Mouse (Mus musculus) limb, embryonic 15.5 days (tissue): ENCODE data around the gene Rpl11. TPM values are rescaled to one million over a fixed set of nuclear protein-coding genes. Genes with fewer than 3 reads are reported as not detected.

ENCODE experiments used
- ATAC-seq: fragments of 200-750 bp; cut with Nextera tagmentation; 2 replicates; pipeline ENCODE4 v1.8.0; 2017; ENCODE audit warnings: low read depth, moderate TSS enrichment; ENCODE audit not compliant: insufficient number of reproducible peaks, low FRiP score, low TSS enrichment
- H3K27ac ChIP-seq: fragments of 300-500 bp; sonication (generic); 2 replicates; pipeline ENCODE4 v1.5.1; 2015; ENCODE audit warnings: moderate library complexity, mild to moderate bottlenecking, inconsistent platforms
- H3K27me3 ChIP-seq: fragments of 300-500 bp; sonication (generic); 2 replicates; pipeline ENCODE4 v1.6.1; 2015; ENCODE audit warnings: inconsistent platforms
- H3K36me3 ChIP-seq: fragments of 300-500 bp; sonication (generic); 2 replicates; pipeline ENCODE4 v1.6.1; 2015; ENCODE audit warnings: inconsistent platforms
- H3K4me1 ChIP-seq: fragments of 300-500 bp; sonication (generic); 2 replicates; pipeline ENCODE4 v1.6.1; 2015; ENCODE audit warnings: inconsistent platforms
- H3K4me2 ChIP-seq: fragments of 300-500 bp; sonication (generic); 2 replicates; pipeline ENCODE4 v1.6.1; 2015; ENCODE audit warnings: mild to moderate bottlenecking, inconsistent platforms
- H3K4me3 ChIP-seq: fragments of 300-500 bp; sonication (generic); 2 replicates; pipeline ENCODE4 v1.5.1; 2015; ENCODE audit warnings: mild to moderate bottlenecking, inconsistent platforms
- H3K9ac ChIP-seq: fragments of 300-500 bp; sonication (generic); 2 replicates; pipeline ENCODE4 v1.6.1; 2015; ENCODE audit warnings: inconsistent platforms
- H3K9me3 ChIP-seq: fragments of 300-500 bp; sonication (generic); 2 replicates; pipeline ENCODE4 v1.6.1; 2016; ENCODE audit warnings: inconsistent platforms
- WGBS: fragments of 180-500 bp; shearing (Covaris S2); methylation state at CpG from one replicate; pipeline ENCODE4 v1.1.7; 2015; 5-methylcytosine and 5-hydroxymethylcytosine counted together
- polyA plus RNA-seq: library from polyadenylated mRNA; unstranded; fragments of >200 nt; fragmentation: Nextera tagmentation; extraction: Ambion mirVana; gene quantifications from 2 replicates; pipeline ENCODE4 v1.2.1, GENCODE M21; 2015

Rpl11 gene
- polyA plus RNA-seq, 1 experiment from 2014 or later, result 483 TPM

DNA sequence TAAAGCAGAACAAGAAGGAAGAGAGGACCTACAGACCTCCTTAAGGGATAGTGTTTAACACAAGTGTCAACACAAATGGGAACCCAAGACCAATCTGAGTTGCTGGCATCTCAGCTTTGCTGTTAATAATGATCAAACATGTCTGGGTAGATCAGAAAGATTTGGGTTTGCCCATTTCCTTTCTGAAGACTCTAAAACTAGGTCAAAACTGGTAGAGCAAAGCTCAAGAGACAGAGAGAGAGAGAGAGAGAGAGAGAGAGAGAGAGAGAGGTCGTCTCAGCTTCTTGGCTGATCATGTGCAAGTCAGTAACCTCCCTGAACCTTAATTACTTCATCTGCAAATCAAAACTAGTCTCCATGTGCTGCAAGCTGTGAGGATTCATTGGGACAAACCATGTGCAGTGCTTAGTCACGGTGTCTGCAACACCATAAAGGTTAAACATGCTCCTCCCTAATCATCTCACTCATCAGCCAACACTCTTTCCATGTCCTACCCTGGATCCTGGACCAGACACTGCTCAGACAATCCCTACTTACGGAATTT, 37.1 kb downstream of the Rpl11 start:
- no peak overlapping the region for H3K9ac ChIP-seq

DNA sequence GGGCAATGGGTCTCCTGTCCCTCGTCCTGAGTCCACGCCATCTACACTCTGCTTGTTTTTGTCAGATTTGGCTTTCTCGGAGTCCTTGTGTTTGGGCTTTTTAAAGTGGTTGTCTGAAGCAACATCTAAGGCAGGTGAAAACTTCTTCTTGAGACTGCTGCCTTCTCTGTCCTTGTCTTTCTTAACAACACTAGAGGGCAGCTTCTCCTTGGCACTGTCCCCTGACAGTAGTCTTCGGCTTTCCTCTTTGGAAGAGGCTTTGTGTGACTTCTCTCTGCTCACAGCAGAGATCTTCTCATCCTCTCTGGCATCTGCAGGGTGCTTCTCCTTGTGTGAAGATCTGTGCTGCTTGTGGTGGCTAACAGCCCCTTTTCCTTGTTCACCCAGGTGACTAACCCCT, 42.6 kb downstream of the Rpl11 start:
- Histone ChIP-seq H3K36me3 (peaks cover 74% of the 10 kb centered on the region), H3K4me3 (no peak overlapping the region), H3K4me2 (no peak overlapping the region), H3K9me3 (no peaks in the 10 kb centered on the region), H3K27me3 (no peaks in the 10 kb centered on the region), H3K9ac (no peak overlapping the region), H3K27ac (no peak overlapping the region), H3K4me1 (no peaks in the 10 kb centered on the region)
- 92% methylated on average over 4 of the region's 4 CpGs for WGBS
- no peak for ATAC-seq

More for the DNA sequence above, 37.1 kb downstream of the Rpl11 start:
- Histone ChIP-seq H3K27me3 (no peaks in the 10 kb centered on the region), H3K4me1 (peaks cover 18% of the 10 kb centered on the region), H3K36me3 (peaks cover 25% of the 10 kb centered on the region), H3K9me3 (no peaks in the 10 kb centered on the region), H3K4me2 (no peak overlapping the region), H3K27ac (no peak overlapping the region), H3K4me3 (no peak overlapping the region)
- 71% methylated on average over 3 of the region's 3 CpGs for WGBS
- no peak for ATAC-seq

DNA sequence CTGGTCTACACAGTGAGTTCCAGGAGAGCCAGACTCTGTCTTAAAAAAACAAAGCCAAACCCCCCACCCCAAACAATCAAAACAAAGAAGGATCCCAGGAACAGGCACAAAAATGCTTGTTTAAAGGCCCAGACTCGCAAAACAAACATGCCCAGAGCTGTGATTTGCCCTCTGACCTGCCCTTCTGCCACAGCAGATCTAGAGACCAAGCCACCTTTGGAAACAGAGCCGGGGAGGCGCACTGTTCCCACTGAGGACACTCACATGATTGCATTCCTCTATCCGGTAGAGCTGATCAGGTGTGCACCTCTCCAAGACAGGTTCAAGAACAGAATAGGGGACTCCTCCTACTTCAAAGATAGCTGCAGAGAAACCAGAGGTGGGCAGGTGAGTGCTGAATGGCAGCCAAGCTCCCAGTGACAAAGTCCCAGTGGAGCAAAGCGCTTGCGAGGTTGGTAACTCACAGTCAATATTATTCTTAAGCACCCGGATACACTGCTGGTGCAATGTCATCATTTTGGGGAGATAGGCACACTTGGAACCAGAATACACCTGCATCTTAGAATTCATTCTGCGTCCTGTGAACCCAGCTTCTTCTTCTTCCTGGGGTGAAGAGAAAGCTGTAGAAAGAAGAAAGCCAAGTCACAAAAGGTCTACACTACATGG, 44.3 kb downstream of the Rpl11 start:
- Histone ChIP-seq H3K9me3 (no peaks in the 10 kb centered on the region), H3K4me3 (no peak overlapping the region), H3K27me3 (no peaks in the 10 kb centered on the region), H3K27ac (no peak overlapping the region), H3K4me2 (no peak overlapping the region), H3K9ac (no peak overlapping the region), H3K36me3 (peaks cover 89% of the 10 kb centered on the region), H3K4me1 (no peaks in the 10 kb centered on the region)
- WGBS, result 94% methylated on average over 8 of the region's 8 CpGs
- no peak for ATAC-seq

DNA sequence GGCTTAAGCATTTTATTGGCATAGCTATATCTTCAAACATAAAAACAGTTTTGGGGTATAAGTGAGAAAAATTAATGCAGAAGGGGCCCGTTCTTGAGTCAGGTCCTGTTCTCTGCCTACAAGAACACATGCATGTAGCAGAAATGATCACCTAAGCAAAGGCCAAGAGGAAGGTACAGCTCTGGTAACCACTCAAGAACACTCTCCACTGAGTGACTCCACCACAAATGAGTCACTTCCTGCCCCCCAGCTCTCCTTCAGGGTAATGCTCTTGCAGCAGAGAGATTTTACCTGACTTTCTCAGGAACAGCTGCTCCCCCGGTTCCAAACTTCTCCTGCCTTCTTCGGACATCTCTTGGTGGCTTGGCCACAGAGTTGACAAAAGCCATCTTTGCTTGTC, 46.4 kb downstream of the Rpl11 start:
- ATAC-seq, result no peak
- no peak overlapping the region for H3K4me2 ChIP-seq
- no peaks in the 10 kb centered on the region for H3K4me1 ChIP-seq
- no peak overlapping the region for H3K27ac ChIP-seq
- no peaks in the 10 kb centered on the region for H3K27me3 ChIP-seq
- H3K36me3 ChIP-seq, result peaks cover 92% of the 10 kb centered on the region
- no peaks in the 10 kb centered on the region for H3K9me3 ChIP-seq
- H3K9ac ChIP-seq, result no peak overlapping the region
- WGBS, result 92% methylated on average over 3 of the region's 3 CpGs
- H3K4me3 ChIP-seq, result no peak overlapping the region

DNA sequence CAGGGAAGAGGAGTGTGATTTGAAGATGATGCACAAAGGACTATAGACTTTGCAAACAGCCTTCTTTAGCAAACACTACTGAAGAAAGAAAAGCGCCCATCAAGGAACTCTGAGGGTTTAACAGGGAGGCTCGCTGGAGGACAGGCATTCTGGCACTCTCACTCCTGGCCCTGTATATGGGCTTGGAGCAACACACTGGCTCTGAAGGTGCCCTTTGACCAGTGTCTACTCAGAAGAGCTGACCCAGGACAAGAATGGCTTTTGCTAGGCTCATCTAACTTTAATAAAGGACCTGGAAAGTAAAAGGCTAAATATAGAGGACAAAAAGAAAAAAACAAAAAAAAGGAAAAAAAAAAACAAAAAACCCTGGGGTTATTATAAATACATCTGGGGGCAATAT, 48.3 kb downstream of the Rpl11 start:
- H3K4me1 ChIP-seq, result no peaks in the 10 kb centered on the region
- 90% methylated on average over 2 of the region's 2 CpGs for WGBS
- H3K4me3 ChIP-seq, result no peak overlapping the region
- peaks cover 82% of the 10 kb centered on the region for H3K36me3 ChIP-seq
- no peak overlapping the region for H3K9ac ChIP-seq
- H3K4me2 ChIP-seq, result no peak overlapping the region
- no peak overlapping the region for H3K27ac ChIP-seq
- H3K9me3 ChIP-seq, result no peaks in the 10 kb centered on the region
- no peaks in the 10 kb centered on the region for H3K27me3 ChIP-seq
- no peak for ATAC-seq

DNA sequence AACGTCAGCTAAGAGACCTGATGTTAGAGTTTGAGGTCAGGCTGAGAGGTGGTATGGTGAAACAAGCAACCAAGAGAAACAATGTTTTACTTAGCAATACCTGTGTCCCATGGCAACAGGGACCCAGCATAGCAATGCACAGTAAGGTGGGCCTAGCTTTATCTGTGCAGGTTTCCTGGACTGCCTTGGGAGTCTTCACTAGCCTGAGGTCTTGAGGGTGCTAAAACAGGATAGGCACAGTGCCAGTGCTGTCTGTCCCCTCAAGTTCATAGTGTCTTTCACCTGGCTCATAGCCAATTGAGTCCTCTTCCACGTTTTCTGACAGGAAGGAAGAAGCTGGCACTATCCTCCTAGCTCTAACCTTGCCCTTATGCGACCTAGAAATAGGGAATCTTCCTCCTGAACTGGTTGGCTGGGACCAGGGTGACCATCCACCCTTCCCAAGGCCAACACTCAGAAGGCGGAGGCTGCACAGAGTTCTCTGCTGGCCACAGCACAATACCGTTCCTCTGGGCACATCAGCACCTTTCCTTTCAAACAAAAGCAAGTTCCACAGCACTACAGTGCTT, 49.0 kb downstream of the Rpl11 start:
- H3K27ac ChIP-seq, result no peak overlapping the region
- H3K4me1 ChIP-seq, result no peaks in the 10 kb centered on the region
- peaks cover 75% of the 10 kb centered on the region for H3K36me3 ChIP-seq
- H3K9me3 ChIP-seq, result no peaks in the 10 kb centered on the region
- no peak overlapping the region for H3K4me3 ChIP-seq
- H3K27me3 ChIP-seq, result no peaks in the 10 kb centered on the region
- no peak overlapping the region for H3K9ac ChIP-seq
- ATAC-seq, result no peak
- no peak overlapping the region for H3K4me2 ChIP-seq
- WGBS, result 88% methylated on average over 5 of the region's 5 CpGs

DNA sequence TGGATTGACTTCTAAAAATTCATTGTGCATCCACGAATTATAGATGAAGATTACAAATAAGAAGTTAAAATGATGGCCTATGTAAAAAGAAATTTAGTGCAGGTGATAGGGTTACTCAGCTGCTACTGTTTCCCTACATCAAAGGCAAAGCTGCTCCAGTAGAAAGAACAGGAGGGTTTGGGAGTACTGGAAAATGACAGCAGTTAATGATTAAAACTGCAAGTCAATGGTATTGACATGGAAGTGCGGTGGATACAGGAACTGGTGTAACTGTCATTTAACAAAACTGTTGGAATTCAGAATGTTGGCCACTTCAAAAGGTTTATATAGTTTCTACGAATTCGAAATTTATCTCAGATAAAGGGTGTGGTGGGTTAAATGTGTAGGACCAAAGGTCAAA, 58.1 kb downstream of the Rpl11 start:
- no peaks in the 10 kb centered on the region for H3K36me3 ChIP-seq
- no peak overlapping the region for H3K27ac ChIP-seq
- H3K4me1 ChIP-seq, result no peaks in the 10 kb centered on the region
- no peak for ATAC-seq
- WGBS, result 82% methylated on average over 4 of the region's 4 CpGs
- no peak overlapping the region for H3K9ac ChIP-seq
- no peaks in the 10 kb centered on the region; the same call in 1 of the 2 replicates for H3K9me3 ChIP-seq
- H3K27me3 ChIP-seq, result no peaks in the 10 kb centered on the region
- H3K4me2 ChIP-seq, result no peak overlapping the region
- H3K4me3 ChIP-seq, result no peak overlapping the region

DNA sequence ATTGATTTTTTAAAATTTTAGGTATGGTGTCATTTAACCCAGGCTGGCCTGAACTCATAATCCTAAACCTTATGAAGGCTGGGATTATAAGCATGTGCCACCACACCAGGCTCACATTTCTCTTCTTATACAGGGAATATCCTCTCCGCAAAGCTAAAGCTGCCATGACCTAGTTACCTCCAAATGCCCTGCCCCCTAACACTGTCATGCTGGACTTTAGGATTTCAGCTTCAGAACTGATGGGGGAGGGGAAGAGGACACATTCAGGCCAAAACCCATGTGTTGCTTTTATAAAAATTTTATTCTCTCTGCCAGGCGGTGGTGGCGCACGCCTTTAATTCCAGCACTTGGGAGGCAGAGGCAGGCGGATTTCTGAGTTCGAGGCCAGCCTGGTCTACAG, 59.3 kb downstream of the Rpl11 start:
- H3K36me3 ChIP-seq, result no peaks in the 10 kb centered on the region
- no peak overlapping the region for H3K4me2 ChIP-seq
- no peaks in the 10 kb centered on the region for H3K4me1 ChIP-seq
- ATAC-seq, result no peak
- WGBS, result 92% methylated on average over 6 of the region's 6 CpGs
- no peaks in the 10 kb centered on the region; the same call in 1 of the 2 replicates for H3K9me3 ChIP-seq
- no peak overlapping the region for H3K9ac ChIP-seq
- H3K27ac ChIP-seq, result no peak overlapping the region
- H3K4me3 ChIP-seq, result no peak overlapping the region
- H3K27me3 ChIP-seq, result no peaks in the 10 kb centered on the region

DNA sequence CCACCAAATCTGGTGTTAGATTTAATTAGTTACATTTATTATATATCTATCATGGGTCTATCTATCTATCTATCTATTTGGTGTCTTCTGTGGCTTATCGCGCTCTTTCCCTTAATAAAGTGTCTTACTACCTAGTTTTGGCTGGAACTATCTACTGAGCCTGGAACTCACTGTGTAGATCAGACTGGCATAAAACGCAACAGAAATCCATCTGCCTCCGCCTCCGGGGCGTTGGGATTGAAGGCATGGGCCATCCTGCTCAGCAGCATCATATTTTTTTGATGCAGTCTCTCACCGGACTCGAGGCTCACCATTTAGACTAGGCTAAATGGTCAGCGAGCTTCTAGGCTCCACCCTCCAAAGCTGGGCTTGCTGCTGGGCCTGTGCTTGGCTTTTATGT, 65.5 kb downstream of the Rpl11 start:
- no peaks in the 10 kb centered on the region for H3K9me3 ChIP-seq
- 63% methylated on average over 9 of the region's 9 CpGs for WGBS
- peak overlapping the region; percentile 59 for H3K4me2 ChIP-seq
- peak overlapping the region; percentile 90; the same call in 1 of the 2 replicates for H3K9ac ChIP-seq
- H3K4me1 ChIP-seq, result peaks cover 19% of the 10 kb centered on the region
- no peak for ATAC-seq
- H3K4me3 ChIP-seq, result peak overlapping the region; percentile 76
- H3K27ac ChIP-seq, result peak overlapping the region; percentile 91
- H3K36me3 ChIP-seq, result peaks cover 28% of the 10 kb centered on the region
- H3K27me3 ChIP-seq, result no peaks in the 10 kb centered on the region

DNA sequence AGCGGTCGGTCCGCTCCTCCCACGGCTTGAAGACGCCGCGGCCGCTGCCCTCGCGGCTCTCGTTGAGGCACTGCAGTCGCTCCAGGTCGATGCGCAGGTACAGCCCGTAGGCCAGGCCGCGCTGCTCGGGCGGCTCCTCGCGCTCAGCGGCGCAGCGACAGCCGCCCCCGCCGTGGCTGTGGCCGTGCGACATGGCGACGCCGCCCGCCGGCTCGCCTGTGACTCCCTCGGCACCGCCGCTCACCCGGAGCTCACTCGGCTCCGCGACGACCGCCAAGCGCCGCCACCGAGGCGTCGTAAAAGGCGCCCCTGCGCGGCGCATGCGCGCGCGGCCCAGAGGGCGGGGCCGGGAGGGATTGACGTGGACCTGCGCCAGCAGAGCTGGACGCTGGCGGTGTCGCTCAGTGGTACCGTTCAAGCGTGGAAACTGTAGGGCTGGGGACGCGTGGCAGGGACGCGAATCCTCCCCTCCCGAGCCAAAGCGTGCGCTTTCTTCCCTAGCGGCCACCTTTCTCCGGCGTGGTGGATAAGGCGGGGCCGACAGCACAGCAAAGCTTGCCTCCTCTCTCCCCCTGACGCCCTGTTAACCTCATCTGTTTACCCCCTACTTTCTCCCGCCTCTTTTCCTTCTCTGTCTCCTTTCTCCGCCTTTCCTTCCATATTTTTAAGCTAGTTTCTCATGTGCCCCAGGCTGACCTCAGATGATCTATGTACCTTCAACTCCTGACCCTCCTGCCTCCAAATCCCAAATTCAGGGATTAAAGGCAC, 66.1 kb downstream of the Rpl11 start, which contains the start of gene Pithd1:
Gene Pithd1, minus strand, starts transcription at position 322 of the 768 bp plus-strand sequence.
- Histone ChIP-seq H3K36me3 (peaks cover 29% of the 10 kb centered on the region), H3K9me3 (no peaks in the 10 kb centered on the region), H3K4me3 (peak within 1 kb of the TSS; percentile 76), H3K4me1 (peaks cover 19% of the 10 kb centered on the region), H3K27me3 (no peaks in the 10 kb centered on the region), H3K27ac (peak within 1 kb of the TSS; percentile 91), H3K9ac (peak within 1 kb of the TSS; percentile 90), H3K4me2 (peak within 1 kb of the TSS; percentile 59)
- ATAC-seq, result peak; percentile 84
- WGBS, result under 1% methylated on average over 80 of the region's 81 CpGs

DNA sequence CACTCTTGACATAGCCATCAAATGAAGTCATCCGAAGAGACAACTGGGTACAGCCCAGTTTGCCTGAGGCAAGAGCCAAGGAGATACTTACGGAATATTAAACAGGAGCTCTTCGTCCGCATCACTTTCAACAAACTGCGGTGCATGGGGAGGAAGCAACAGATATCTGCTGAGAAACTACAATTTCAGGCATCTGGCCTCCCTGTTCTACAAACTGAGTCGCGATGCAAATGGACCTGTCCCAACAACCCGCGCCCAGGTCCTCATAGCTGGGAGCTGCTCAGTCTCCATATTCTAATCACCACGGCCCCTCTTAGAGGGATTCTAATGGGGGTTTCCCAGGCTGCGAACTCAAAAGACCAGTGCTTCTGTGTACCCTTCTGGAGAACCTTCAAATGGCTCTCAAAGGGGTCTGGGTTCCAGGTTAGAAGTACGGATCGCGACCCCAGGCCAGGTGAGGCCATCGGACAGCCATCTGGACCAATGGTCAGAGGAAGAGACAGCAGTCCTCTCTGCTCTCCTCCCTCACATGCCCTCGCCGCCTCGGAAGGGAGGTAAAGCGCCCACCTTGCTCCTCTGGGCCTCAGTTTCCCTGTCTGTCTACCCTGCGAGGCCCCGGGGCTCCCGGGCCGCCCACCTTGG, 66.8 kb downstream of the Rpl11 start:
- Histone ChIP-seq H3K4me1 (peaks cover 19% of the 10 kb centered on the region), H3K4me3 (peak overlapping the region; percentile 76), H3K36me3 (peaks cover 29% of the 10 kb centered on the region), H3K27me3 (no peaks in the 10 kb centered on the region), H3K9ac (peak overlapping the region; percentile 90), H3K4me2 (peak overlapping the region; percentile 59), H3K9me3 (no peaks in the 10 kb centered on the region), H3K27ac (peak overlapping the region; percentile 91)
- no peak for ATAC-seq
- WGBS, result 6% methylated on average over 23 of the region's 23 CpGs
